In the genomic region with DNA sequence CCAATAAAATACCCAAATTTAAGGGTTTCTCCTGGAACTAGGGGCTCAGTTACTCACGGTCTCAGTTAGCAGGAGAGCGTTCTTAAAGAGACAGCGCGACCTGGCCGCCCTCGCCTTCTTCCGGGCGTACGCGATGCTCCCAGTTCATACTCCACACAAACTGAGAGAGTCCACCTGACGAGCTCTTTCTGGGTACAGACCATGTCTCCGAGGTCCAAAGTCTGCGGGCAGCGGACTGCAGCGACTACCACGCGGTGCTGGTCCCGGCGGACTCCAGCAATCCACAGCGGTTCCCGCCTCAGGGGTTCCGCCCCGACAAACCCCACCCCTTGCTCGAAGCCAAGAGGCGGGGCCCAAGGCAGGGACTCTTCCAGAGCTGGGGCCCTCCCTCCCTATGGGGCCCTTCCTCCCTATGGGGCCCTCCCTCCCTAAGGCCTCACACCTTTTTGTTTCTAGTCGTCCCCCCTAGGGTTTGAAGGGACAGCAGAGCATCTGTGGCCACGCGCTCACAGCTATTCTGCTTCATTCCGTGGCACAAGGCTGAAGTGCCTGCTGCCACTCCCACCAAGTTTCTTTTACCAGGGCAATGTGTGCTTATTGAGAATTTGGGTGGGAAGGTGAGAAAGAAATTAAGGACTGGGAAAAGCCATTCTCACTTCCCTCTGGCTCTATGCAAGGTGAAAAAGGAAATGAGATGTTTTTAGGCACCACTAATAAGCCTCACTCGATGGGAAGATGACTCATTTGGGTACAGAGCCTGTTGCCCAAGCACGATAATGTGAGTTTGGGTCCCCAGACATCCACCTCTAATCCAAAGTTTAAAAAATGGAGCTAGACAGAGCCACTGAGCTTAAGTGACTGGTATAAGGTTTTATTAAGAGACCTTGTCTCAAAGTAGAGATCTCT, we compare ENCODE assay signal across 8 mouse cellular contexts. TPM values are rescaled to one million over a fixed set of nuclear protein-coding genes. Genes with fewer than 3 reads are reported as not detected.
DNase-seq lines count a peak whose midpoint lies in the region; ATAC-seq lines count a peak whose summit lies in the region.

A gene (minus strand): TSS at position 285 of the 906 bp plus-strand sequence.

- H3K9me3 ChIP-seq in forebrain, embryonic 15.5 days, result no peaks in the 10 kb centered on the region

- 3% methylated on average over 31 of the region's 31 CpGs for WGBS in forebrain, embryonic 15.5 days

- H3K27me3 ChIP-seq in forebrain, embryonic 15.5 days, result no peaks in the 10 kb centered on the region

- peak; percentile 62 for DNase-seq in MEL-GATA-1-ER (ENCODE audit: extremely low read depth, low read depth)
- DNase-seq in c-Kit-positive CD71-negative TER-119-negative erythroid progenitor cells, embryonic 14.5 days (ENCODE audit: low read depth), result peak; percentile 56
- peak; percentile 80 for DNase-seq in heart, postnatal 4 days
- peak; percentile 28 for DNase-seq in layer of hippocampus, adult 9-11 months
- peak; percentile 86 for DNase-seq in lung, postnatal 25 days (ENCODE audit: low spot score)
- peak; percentile 78 for DNase-seq in ovary, postnatal 36 days (ENCODE audit: low spot score)
- DNase-seq in urinary bladder, adult 2 months (ENCODE audit: low spot score), result peak; percentile 59

- peak within 1 kb of the TSS; percentile 65 for H3K9ac ChIP-seq in forebrain, embryonic 15.5 days (replicated peaks)

- no peak within 1 kb of the TSS for H3K27ac ChIP-seq in forebrain, embryonic 15.5 days (replicated peaks)

- H3K4me1 ChIP-seq in forebrain, embryonic 15.5 days, result peaks cover 19% of the 10 kb centered on the region

- peak; percentile 93 for ATAC-seq in forebrain, embryonic 15.5 days (replicated peaks)

- peak within 1 kb of the TSS; percentile 91 for H3K4me2 ChIP-seq in forebrain, embryonic 15.5 days (replicated peaks)

- peak within 1 kb of the TSS; percentile 74 for H3K4me3 ChIP-seq in forebrain, embryonic 15.5 days

- no peaks in the 10 kb centered on the region; the same call in none of the 2 replicates for H3K36me3 ChIP-seq in forebrain, embryonic 15.5 days

RNA-seq across cellular contexts. Expression of the gene that starts here (rescaled TPM):
- 15.5 and 17.2 TPM in 2 replicates for polyA plus RNA-seq in forebrain, embryonic 15.5 days (2015; fragmentation: Nextera tagmentation; extraction: Ambion mirVana)
- 10 to 100 TPM; 10.4 to 11.2 TPM for total RNA-seq in heart, postnatal 4 days (2021)
- polyA plus RNA-seq in urinary bladder, adult 2 months (2012; rRNA removed), result 10.4 and 11.0 TPM in 2 replicates

Comparison
In these comparisons a context has a peak if more than half of its experiments do, and no peak if none do; other contexts are left out.
1. DNase-seq: peak in every context shown above with its lines; median percentile 86 in lung, postnatal 25 days; 80 in heart, postnatal 4 days; 78 in ovary, postnatal 36 days; 62 in MEL-GATA-1-ER; 59 in urinary bladder, adult 2 months; 56 in c-Kit-positive CD71-negative TER-119-negative erythroid progenitor cells, embryonic 14.5 days; 28 in layer of hippocampus, adult 9-11 months.